Comparison of ENCODE assay signal across 25 mouse cellular contexts in genomic region chr3:128192046-128192800, GRCm38 (mm10).
DNase-seq lines count a peak whose midpoint lies in the region; ATAC-seq and TF ChIP-seq lines count a peak whose summit lies in the region.
"Had no signal": no experiment of that assay in that cellular context is flagged by ENCODE, and none has a peak within 500 bp of the region (broad histone marks: within the 10 kb centered on the region; RNA-seq: fewer than 3 reads in every experiment).

No protein-coding gene starts in this region.

- ATAC-seq in heart, embryonic 11.5 days (replicated peaks; ENCODE audit: insufficient number of reproducible peaks, low FRiP score, low TSS enrichment): 0 out of 2 replicates have a peak, but pooled peaks have one; percentile 39
- ATAC-seq in lung, embryonic 14.5 days (ENCODE audit: insufficient read depth): no peak
- ATAC-seq: activated CD4-positive, CD25-positive, alpha-beta regulatory T cell, adult 4 months; forebrain, embryonic 16.5 days had no signal

- TF ChIP-seq CTCF in lung, embryonic 14.5 days (IDR thresholded peaks at IDR 0.05; ENCODE audit: low read depth): no peak

- peak overlapping the region; percentile 47; the same call in 1 of the 2 replicates for H3K27ac ChIP-seq in heart, embryonic 11.5 days (ENCODE audit: low read depth, low read length)
- no peak overlapping the region for H3K27ac ChIP-seq in lung, embryonic 14.5 days (ENCODE audit: low read depth)
- H3K27ac ChIP-seq: embryonic facial prominence, embryonic 12.5 days; gastrocnemius, adult 2 months; hindbrain, embryonic 12.5 days; kidney, postnatal 0 days; layer of hippocampus, adult 2 months; macrophage; midbrain, embryonic 12.5 days; stomach, postnatal 0 days had no signal

- H3K4me3 ChIP-seq in heart, embryonic 11.5 days (ENCODE audit: low read depth, low read length): no peak overlapping the region
- H3K4me3 ChIP-seq in lung, embryonic 14.5 days (ENCODE audit: low read depth, low read length): no peak overlapping the region
- H3K4me3 ChIP-seq: embryonic facial prominence, embryonic 12.5 days; gastrocnemius, adult 2 months; hindbrain, embryonic 12.5 days; layer of hippocampus, adult 2 months; midbrain, embryonic 12.5 days had no signal

- H3K4me2 ChIP-seq in heart, embryonic 11.5 days: peak overlapping the region; percentile 47
- H3K4me2 ChIP-seq in lung, embryonic 14.5 days: no peak overlapping the region
- H3K4me2 ChIP-seq: embryonic facial prominence, embryonic 12.5 days; hindbrain, embryonic 12.5 days; midbrain, embryonic 12.5 days had no signal

- intact Hi-C loops in heart, postnatal 14 days (cut with DNase I): no loop called here

- 30% methylated on average over 17 of the region's 17 CpGs for WGBS in heart, embryonic 11.5 days (ENCODE audit: insufficient replicate concordance)
- WGBS in lung, embryonic 14.5 days: 23% methylated on average over 17 of the region's 17 CpGs

- no peak for DNase-seq in heart, postnatal 14 days
- peak; percentile 16 for DNase-seq in lung, embryonic 14.5 days
- no peak for DNase-seq in lung, postnatal 10 days
- peak; percentile 16 for DNase-seq in adrenal gland, postnatal 10 days
- peak; percentile 38 for DNase-seq in embryo, embryonic 9.5 days (ENCODE audit: extremely low spot score)
- no peak for DNase-seq in T-cell, adult 2 months (ENCODE audit: low spot score)
- DNase-seq: B cell, adult 2 months; cerebellum, adult 11-12 months; cerebellum, postnatal 25 days; gastrocnemius, adult 2 months; kidney, adult 11 months; liver; lung, adult 2 months; right cerebral cortex, postnatal 14 days; thymus, postnatal 25 days had no signal

- H3K9me3 ChIP-seq in heart, embryonic 11.5 days (replicated peaks; ENCODE audit: control insufficient read depth, low read length): no peaks in the 10 kb centered on the region
- H3K9me3 ChIP-seq in lung, embryonic 14.5 days (ENCODE audit: low read depth, low read length): no peaks in the 10 kb centered on the region
- H3K9me3 ChIP-seq: embryonic facial prominence, embryonic 12.5 days; hindbrain, embryonic 12.5 days; midbrain, embryonic 12.5 days had no signal

- no peaks in the 10 kb centered on the region for H3K36me3 ChIP-seq in heart, embryonic 11.5 days (ENCODE audit: control insufficient read depth, insufficient read depth, low read length)
- no peaks in the 10 kb centered on the region for H3K36me3 ChIP-seq in lung, embryonic 14.5 days (ENCODE audit: insufficient read depth)
- H3K36me3 ChIP-seq: embryonic facial prominence, embryonic 12.5 days; hindbrain, embryonic 12.5 days; midbrain, embryonic 12.5 days had no signal

- no peak overlapping the region for H3K9ac ChIP-seq in heart, embryonic 11.5 days (ENCODE audit: low read depth, low read length)
- H3K9ac ChIP-seq in lung, embryonic 14.5 days: no peak overlapping the region
- H3K9ac ChIP-seq: embryonic facial prominence, embryonic 12.5 days; hindbrain, embryonic 12.5 days; midbrain, embryonic 12.5 days had no signal

- H3K27me3 ChIP-seq in heart, embryonic 11.5 days (ENCODE audit: control insufficient read depth, insufficient read depth, low read length): no peaks in the 10 kb centered on the region; the same call in 1 of the 2 replicates
- no peaks in the 10 kb centered on the region for H3K27me3 ChIP-seq in lung, embryonic 14.5 days (ENCODE audit: insufficient read depth, low read length)
- H3K27me3 ChIP-seq: embryonic facial prominence, embryonic 12.5 days; hindbrain, embryonic 12.5 days had no signal

- no peaks in the 10 kb centered on the region for H3K4me1 ChIP-seq in heart, embryonic 11.5 days (ENCODE audit: control insufficient read depth, insufficient read depth, low read length)
- no peaks in the 10 kb centered on the region for H3K4me1 ChIP-seq in lung, embryonic 14.5 days (ENCODE audit: insufficient read depth)
- H3K4me1 ChIP-seq: hindbrain, embryonic 12.5 days had no signal

Comparison
In these comparisons a context has a peak if more than half of its experiments do, and no peak if none do; other contexts are left out.
1. DNase-seq: peak in lung, embryonic 14.5 days (single experiment), adrenal gland, postnatal 10 days (single experiment) and embryo, embryonic 9.5 days (single experiment); none in heart, postnatal 14 days (0 of 2), lung, postnatal 10 days (single experiment) and T-cell, adult 2 months (single experiment).